Mouse (Mus musculus) liver (tissue): ENCODE results near the gene Atrip.
A peak's percentile ranks its signal among the peaks of the same experiment; 100 is the strongest.

Source experiments
- DNase-seq: peaks from one replicate; pipeline ENCODE4 v3.0.0-alpha.2; 2020; ENCODE audit warnings: mixed read lengths

Atrip gene

DNA sequence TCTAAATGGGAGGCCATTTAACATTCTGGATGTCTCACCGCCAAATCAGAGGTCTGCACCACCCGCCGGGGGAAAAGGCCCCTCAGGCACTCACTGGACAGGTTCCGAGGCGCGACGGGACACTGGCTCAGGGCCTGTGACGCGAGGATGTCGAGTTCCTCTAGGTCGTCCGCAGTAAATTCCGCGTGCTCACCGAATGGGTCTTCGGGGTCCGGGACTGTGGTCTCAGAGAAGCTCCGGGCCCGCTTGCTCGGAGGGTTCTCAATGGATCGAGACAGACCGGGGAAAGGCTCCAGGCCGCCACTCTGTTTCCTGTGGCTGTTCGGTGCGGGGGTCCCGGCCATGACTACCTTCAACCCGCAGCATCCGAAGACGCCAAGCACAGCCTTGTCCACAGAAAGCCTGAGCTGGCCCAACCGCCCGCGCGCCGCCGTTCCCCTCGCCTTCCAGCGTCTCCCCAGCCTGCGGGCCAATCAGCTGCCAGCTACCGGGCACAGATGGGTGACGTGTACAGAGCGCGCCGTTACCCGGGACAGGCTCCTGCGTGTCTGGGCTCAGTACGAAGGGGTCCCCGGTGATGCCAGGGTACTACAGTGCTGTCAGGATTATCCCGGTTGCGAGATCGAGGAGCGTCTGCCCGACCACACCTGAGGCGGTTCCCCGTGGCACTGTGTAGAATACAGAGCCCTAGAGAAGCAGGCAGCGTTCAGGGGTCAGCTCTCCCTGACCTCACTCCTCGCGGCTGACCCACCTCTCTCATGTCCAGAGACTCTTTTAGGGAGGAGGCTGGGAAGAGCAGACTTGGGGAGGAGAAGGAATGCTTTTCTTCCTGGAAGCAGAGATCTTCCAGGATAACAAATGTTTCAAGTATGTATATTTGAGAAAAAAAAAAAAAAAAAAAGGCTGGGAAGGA, at the start of gene Atrip:
Gene Atrip, minus strand, starts transcription at position 464 of the 913 bp plus-strand sequence.
- DNase-seq: peak; percentile 92

DNA sequence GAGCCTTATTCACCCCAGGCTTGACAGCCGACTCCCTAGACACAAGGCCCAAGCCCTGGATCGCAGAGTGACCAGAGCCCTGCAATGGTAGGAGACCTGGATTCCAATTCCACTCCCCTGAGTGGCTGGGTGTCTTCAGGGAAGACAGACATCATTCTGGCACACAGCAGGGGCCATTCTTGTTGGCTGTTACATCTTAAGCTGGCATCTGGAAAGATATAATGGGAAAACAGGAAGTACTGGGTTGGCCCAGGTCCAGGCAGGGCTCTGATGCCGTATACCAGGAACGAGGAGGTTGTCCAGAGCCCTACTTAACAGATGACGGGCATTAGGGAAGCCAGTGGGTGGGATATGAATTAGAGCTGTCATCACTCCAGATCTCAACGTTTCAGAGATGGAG, 49.3 kb upstream of the Atrip start:
- no peak for DNase-seq

DNA sequence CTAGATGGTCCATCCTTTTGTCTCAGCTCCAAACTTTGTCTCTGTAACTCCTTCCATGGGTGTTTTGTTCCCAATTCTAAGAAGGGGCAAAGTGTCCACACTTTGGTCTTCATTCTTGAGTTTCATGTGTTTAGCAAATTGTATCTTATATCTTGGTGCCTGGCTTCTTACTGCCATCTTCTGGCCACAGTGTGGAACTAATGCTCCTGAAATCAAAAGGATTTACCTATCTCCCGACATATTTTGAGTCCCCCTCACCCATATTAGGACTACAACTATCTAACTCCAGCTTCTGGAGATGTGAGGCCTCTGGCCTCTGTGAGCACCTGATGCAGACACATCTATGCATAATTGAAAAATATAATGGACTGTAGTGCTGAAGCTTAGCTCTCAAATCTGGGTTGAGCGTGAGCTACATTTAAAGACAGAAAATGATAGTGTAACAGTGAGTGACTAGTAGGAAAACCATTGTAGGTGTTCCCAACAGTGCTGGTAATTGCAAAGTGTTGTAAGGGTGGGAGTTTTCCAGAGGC, 48.7 kb upstream of the Atrip start:
- no peak for DNase-seq

DNA sequence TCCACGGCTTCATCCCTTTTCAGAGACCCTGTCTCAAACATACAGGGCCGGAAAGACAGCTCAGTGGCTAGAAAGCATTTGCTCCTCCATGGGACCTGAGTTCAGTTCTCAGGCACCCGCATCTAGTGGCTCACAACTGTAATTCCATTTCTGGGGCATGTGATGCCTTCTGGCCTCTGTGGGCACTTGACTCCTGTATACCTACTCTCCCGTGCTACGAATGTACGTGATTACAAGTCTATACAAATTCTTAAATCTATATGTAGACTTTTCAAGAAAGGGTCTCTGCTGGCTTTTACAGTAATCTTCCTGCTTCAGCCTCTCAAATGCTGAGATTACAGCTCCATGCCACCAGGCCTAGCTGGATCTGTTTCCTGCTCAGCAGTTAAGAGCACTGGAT, 47.0 kb upstream of the Atrip start:
- no peak for DNase-seq

DNA sequence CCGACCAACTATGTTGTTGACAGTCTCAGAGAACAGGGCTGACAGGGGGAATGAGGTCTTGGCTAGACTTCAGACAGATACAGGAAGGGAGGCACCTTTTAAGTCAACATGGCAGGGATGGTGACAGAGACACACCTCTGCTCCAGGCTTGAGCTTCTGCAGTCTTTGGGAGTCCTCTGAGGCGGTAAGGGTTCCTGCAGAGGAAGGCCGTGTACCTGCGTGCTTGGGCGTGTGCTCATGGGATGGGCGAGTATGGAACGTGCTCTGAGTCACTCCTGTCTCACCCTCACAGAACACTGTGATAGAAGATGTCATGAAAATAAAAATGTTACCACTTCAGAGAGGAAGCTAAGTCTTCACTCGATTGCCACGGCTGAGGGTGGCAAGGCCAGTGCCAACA, 45.6 kb upstream of the Atrip start:
- DNase-seq: no peak

DNA sequence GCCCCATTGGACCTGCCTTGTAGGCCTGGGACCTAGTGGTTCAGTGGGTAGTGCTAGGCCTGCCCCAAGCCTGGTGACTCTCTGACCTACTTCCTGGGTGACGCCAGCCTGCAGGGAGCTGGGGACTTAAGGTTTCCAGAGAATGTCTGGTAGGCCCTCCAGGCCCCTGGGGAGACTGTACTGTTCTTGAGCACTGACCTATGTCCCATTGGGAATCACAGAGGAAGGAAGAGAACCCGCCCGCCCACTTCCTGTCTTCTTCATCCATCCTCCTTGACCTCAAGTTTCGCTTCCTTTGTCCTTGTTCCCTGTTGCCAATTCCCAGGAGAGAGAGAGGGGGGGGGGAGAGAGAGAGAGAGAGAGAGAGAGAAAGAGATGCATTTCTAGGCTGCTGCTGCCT, 44.2 kb upstream of the Atrip start:
- DNase-seq: no peak

DNA sequence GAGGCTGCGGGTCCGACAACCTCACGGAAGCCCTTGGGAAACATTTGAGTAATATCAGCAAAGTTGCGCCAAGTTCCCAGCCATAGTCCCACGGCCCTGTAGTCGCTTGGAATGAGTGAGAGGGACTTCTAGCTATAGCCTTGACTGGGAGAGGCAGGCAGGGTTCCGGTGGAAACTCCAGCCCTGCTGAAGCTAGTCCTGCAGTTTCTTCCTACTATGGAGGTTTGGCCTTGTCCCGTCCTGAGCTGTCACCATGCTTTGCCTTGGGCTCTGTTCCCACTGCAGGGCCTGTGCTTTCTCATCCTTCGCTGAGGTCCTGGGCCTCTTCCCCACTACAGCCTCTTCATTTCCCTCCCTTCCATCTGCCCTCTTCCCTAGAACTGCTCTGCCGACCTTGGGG, 42.3 kb upstream of the Atrip start:
- no peak for DNase-seq

DNA sequence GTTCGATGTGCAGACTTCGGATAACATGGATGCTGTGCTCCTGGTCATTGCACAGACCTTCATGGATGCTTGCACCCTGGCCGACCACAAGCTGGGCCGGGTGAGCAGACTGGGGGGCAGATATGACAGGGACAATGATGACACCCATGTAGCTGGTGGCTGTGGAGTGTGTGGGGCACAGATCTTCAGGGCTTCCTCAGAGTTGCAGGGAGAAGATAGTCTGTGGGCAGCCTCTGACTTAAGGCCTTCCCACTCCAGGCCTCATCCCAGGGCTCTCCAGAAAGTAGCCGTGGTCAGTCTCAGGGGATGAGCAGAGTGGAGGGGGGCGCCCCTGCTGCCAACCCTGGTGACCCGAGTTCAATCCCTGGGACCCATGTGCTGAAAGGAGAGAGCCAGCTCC, 40.9 kb upstream of the Atrip start:
- DNase-seq: no peak

DNA sequence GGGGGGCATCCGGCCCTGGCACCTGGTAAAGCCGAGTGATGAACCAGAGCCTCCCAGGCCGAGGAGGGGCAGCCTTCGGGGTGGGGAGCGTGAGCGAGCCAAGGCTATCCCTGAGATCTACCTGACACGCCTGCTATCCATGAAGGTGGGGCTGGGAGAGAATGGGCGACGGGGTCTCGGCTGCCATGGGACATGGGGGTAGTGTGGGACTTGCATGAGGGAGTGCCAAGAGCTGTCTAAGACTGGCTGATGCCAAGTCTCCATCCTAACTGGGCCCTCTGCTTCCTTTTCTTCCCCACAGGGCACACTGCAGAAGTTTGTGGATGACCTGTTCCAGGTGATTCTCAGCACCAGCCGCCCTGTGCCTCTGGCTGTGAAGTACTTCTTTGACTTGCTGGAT, 40.4 kb upstream of the Atrip start:
- no peak for DNase-seq

DNA sequence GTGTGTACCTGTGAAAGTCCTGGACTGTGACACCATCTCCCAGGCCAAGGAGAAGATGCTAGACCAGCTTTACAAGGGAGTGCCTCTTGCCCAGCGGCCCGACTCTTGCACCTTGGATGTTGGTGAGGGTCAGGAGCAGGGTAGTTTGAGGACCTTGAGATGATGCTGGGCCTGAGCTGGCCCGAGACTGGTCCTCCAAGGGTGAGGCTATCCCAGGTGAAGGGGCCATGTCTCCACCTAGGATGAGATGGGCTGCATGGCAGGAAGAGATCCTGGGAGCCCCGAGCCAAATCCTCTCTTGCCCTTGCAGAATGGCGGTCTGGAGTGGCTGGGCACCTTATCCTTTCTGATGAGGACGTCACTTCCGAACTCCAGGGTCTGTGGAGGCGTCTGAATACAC, 39.4 kb upstream of the Atrip start:
- DNase-seq: no peak

DNA sequence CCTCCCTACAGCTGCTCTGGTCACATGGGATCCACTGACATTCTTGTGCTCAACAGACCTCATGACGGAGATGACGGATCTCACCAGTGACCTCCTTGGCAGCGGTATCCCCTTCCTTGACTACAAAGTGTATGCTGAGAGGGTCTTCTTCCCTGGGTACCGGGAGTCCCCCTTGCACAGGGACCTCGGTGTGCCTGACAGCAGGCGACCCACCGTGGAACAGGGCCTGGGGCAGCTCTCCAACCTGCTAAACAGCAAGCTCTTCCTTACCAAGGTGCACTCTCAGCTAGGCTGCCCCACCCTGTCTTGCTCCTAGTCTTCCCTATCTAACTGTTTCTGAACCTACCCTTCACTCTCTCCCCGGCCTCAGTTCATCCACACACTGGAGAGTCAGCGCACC, 37.7 kb upstream of the Atrip start:
- no peak for DNase-seq

DNA sequence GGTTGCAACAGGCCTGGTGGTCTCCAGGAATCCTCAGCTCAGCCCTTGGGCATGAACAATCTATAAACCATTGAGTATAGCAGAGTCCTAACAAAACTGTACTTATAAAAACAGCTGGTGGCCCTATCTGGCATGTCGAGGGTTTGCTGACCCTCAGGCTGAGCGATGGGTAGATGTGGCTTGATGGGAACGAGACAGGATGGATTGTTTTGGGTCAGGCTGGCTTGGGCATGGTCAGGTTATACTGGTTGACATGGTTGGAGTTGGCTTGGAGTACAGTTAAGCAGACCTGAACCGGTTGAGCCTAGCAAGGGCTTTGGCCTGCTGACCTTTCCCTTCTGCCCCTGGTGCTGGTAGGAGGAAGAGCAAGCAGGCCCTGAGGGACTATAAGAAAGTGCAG, 37.2 kb upstream of the Atrip start:
- DNase-seq: no peak

DNA sequence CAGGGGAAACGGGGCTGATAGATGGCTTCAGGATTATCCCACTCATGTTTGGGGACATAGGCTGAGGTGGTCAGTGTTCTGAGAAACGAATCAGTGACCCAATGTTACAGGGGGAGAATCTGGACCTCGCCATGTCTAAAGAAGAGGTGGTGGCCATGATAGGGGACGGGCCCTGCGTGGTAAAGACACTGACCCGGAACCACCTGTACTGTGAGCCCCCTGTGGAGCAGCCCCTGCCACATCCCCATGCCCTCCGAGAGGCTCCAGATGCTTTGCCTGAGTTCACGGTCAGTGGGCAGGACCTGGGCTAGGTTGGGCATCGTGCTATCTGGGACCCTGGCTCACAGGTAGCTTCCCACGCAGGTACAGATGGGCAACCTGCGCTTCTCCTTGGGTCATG, 36.3 kb upstream of the Atrip start:
- no peak for DNase-seq

DNA sequence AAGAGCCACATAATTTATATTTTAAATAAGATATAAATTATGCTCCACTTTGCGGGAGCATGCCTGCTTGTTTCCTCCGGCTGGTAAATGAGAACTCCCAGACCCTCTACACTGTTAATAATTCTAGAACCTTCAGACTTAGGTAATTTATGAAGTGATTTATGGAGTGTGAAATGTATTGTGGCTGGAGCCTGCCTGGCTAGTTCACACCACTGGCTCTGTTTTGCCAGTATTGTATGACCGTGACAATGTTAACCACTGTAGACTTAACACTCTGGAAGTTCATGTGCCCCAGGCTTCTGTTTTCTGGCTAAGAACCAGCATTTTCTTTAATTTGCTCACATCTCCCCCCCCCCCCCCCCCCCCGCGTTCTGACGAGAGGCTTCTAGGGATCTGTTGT, 33.4 kb upstream of the Atrip start:
- no peak for DNase-seq

DNA sequence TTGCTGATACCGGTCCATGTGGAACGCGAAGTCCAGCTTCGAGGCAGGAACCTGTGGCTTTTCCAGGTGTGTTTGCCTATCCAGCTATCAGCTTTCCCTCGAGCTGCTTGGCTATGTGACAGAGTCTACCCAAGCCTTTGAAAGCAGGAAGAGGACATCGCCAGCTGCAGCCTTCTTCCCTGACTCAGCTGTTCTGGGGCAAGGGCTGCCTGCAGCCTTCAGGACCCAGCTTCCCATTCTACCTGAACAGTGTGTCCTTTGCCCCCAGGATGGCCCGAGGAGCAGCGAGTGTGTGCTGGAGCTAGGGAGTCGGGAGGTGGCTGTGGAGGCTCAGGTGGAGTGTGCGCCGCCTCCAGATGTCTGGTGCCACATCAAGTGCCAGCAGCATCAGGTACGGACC, 31.7 kb upstream of the Atrip start:
- no peak for DNase-seq

DNA sequence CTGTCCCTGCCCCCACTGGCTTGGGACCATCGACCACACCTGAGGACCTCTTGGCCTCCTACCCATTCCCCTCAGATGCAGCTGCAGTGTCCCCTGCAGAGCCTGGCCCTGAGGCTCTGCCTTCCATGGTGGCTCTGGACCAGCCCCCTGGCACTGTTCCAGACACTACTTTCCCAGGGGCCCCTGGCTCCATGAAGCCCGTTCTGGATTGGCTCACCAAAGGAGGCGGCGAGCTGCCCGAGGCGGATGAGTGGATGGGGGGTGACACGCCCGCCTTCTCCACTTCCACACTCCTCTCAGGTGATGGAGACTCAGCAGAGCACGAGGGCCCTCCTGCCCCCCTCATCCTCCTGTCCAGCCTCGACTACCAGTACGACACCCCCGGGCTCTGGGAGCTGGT, 31.1 kb upstream of the Atrip start:
- no peak for DNase-seq

DNA sequence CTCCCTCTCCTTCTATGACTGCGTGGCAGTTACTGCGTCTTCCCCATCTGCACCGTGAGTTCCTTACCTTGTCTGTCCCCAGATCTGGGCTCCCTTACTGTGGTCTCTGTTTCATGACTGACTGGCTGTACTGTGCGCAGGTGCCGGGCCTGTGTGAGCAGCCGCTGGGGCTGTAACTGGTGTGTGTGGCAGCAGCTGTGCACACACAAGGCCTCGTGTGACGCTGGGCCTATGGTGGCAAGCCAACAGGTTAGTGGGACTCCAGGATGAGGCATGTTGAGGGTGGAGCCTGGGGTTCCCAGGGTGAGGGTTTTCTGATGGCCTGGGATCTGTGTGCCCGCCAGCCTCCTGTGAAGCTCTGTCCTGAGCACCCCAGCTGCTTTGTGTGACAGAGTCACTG, 30.2 kb upstream of the Atrip start:
- no peak for DNase-seq

DNA sequence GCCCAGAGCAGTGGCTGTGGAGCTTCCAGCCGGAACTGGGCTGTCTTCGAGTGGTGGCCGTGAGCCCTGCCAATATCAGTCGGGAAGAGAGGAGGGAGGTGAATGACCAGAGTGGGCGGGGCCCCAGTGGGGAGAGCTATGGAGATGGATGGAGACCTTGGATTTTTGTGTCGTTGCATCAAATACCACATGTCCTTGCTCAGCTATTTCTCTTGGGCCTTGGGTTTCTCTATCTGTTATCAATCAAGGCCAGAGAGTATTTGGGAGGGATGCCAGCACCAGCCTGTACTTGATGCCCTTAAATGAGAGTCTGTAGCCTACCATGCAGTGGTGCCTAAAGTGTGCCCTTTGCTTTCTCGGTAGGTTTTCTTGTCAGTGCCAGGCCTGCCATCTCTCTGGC, 29.3 kb upstream of the Atrip start:
- DNase-seq: no peak

DNA sequence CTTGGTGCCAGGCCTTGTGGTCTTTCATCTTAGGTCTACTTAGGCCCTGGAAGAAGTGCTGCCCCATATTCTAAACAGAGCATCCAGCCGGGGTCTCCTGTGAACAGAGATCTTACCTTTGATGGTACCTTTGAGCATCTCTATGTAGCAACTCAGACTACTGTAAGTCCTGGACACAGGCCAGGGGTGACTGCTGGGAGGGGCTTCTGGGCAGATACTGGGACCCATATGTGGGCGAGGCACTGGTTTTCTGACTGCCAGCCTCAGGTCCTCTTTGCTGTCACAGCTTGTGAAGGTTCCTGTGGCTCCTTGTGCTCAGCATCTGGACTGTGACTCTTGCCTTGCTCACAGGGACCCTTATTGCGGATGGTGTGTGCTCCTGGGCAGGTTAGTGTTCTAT, 28.6 kb upstream of the Atrip start:
- no peak for DNase-seq

DNA sequence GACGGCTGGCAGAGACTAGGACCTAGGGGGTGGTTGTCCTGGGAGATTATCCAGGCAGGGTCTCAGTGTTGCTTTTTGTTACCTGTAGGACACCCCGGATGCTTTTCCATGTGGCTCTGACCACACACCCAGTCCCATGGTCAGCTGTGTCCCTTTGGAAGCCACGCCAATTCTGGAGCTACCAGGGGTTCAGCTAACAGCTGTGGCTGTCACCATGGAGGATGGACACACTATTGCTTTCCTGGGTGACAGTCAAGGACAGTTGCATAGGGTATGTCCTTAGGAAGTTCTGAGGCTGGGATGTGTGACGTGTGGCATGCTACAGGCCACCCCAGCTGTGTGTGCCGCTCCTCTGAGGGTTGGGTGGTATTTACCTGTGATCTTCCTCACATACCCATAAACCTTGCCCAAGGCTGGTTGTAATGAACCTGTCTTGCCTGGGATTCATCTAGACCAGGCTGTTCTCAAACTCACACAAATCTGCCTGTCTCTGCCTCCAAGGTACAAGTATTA, 28.1 kb upstream of the Atrip start:
- no peak for DNase-seq

DNA sequence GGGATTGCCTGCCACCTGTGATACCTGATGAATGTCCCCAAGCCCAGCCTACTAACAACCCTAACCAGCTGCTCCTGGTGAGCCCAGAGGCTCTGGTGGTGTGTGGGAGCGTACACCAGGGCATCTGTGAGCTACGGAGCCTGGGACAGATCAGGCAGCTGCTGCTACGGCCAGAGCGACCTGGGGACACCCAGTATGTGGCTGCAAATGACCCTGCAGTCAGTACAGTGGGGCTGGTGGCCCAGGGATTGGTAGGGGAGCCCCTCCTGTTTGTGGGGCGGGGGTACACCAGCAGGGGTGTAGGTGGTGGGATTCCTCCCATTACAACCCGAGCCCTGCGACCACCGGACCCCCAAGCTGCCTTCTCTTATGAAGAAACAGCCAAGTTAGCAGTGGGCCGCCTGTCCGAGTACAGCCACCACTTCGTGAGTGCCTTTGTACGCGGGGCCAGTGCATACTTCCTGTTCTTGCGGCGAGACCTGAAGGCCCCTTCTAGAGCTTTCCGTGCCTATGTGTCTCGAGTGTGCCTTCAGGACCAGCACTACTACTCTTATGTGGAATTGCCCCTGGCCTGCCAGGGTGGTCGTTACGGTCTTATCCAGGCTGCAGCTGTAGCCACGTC, 26.5 kb upstream of the Atrip start:
- DNase-seq: no peak

DNA sequence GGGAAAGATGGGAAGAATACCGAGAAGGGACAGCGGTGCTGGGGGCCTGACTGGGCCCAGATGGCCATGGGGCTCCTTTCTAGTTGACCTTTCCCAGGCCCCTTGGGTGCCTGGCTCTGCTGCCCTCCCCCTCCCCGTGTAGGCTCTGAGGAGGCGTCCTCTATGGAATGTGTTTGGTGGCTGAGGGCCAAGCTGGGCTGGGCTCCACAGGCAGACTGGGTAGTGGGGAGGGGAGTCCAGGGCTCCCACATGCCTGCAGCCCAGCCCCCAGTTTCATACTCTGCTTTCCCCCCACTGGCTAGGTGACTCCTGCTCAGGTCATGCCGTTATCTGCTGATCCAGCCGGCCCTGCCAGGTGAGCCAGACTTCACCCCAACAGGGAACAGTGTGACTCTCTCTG, 25.0 kb upstream of the Atrip start:
- peak; percentile 64 for DNase-seq

DNA sequence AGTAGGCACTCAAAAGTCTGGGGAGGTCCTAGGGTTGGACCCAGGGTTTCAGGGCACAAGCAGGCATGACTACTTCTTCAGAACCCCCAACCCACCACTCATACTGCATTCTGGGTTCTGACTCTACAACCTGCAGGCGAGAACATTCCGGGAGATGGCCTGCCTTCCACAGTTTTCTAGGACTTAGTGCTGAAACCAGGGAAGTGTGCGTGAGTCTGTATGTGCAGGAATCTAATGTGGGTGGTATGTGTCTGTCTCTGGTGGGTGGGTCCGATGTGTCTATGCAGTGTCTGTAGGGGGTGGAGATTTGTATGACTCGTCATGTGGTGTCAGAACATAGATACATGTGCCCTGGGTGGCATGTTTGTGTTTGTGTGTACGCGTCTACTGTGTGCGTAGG, 24.4 kb upstream of the Atrip start:
- DNase-seq: no peak

DNA sequence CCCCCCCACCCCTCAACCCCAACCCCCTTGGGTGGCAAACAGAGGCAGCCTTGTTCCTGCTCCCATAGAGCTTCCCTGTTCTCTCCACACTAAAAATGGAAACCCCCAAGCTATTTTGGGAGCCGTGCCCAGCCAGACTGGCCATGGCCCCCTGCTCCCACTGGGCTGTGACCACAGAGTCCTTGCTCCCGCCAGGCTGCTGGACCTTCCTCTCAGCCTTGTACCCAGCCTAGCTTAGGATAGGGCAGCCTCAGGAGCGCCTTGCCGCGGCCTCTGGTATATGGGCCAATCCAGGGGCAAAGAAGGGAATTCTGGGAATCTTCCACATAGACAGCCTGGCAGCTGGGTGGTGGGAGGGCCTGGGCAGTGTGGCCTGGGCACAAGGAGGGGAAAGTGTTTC, 23.9 kb upstream of the Atrip start:
- no peak for DNase-seq
